Mouse (Mus musculus): Measurements from ENCODE around the gene Mas1. TPM values are rescaled to one million over a fixed set of nuclear protein-coding genes. Genes with fewer than 3 reads are reported as not detected.

The Mas1 gene
- total RNA-seq, 2 experiments from 2014 or later, result 1.3 to 1.6 TPM

GRCm38 (mm10) chr17:12832657-12833056 lies 35.3 kb downstream of the Mas1 start:
- DNase-seq (ENCODE audit: low spot score in 2 of 2), result no peak

DNA sequence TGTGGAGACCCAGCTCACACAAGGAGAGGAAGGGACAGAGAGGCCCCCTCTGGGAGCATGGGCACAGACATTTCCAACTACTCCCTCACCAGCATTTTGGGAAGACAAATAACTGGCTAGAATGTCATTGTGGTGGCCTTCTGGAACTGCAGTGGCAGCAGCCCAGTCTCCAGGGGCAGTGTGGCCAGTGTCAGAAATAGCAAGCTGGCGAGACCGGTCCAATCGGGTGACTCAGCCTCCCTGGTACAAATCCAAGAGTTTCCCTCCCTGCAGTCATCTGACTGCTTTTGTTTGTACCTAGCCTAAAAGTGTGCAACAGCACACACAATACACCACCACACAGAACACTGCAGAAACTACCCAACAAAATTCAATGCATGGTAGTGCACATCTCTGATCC lies 35.7 kb downstream of the Mas1 start:
- no peak for DNase-seq (ENCODE audit: low spot score in 2 of 2)

DNA sequence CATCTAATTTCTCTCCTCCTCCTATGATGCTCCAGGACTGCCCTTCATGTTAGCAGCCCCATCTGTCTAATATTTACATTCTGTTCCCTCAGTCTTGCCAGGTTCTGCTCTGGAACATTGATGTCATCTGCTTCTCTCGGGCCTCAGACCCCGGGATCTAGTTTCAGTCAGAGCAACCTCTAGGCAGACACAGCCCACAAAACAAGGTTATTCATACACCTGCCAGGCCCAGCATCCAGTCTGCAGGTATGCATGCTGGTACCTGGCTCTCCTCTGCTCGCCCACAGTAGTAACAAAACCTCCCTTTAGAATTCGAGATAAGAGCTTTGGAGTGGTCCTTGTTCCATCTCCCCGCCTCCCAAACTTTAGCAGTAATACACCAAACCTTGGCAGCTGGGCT lies 37.6 kb downstream of the Mas1 start:
- DNase-seq (ENCODE audit: low spot score in 2 of 2), result no peak

DNA sequence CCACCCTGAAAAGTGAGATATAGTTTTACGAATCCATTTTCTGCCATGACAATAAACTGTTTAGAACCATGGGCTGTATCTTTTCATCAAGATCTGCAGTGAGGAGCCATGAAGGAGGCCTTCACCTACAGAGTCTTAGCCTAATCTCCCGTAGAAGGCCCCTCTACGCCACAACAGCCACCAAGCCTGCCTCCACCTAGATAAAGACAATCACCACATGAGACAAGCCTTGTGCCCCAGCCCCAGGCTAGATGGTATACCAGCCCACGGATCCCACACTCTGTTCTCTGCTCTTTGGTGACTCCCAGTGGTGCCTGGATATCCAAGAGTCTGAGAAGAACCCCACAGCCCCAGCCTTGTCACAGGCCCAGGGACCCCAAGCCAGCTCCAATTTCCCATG lies 52.1 kb downstream of the Mas1 start:
- no peak for DNase-seq (ENCODE audit: low spot score in 2 of 2)

DNA sequence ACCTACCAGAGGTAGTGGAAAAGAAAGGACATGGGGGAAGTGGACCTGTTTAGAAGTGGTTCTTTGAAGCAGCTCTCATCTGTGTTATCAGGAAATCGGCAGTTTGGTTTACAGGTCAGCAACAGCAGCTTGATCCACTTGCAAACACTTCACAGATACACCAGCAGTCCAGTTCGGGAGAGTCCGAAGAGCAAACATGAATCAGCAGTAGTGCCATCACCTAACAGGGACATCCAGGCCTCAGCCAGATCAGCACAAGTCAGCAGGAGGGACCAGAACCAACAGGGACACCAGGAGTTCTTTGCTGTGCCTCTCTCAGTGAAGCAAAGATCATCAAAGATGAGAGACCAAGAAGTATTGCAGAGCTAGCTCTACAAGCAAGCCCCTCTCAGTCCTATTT lies 53.4 kb downstream of the Mas1 start:
- no peak for DNase-seq (ENCODE audit: low spot score in 2 of 2)

DNA sequence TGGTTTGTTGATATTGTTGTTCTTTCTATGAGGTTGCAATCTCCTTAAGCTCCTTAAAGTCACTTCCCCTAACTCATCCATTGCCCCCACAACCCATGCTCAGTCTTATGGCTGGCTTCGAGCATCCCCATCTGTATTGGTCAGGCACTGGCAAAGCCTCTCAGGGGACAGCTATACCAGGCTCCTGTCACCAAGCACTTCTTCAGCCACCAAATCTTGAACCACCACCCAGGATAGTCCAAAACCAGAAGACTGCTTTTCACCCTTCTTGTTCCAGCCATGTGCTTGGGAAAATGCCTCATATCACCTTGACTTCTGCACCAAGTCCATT lies 57.0 kb downstream of the Mas1 start:
- no peak for DNase-seq (ENCODE audit: low spot score in 2 of 2)

- DNase-seq (ENCODE audit: low spot score in 2 of 2), result peak in 1 of 2 experiments; percentile 69
Observed at GRCm38 (mm10) chr17:12810103-12810972, 57.6 kb downstream of the Mas1 start.

- DNase-seq (ENCODE audit: low spot score in 2 of 2), result no peak
Observed at GRCm38 (mm10) chr17:12808851-12809250, 59.1 kb downstream of the Mas1 start.

DNA sequence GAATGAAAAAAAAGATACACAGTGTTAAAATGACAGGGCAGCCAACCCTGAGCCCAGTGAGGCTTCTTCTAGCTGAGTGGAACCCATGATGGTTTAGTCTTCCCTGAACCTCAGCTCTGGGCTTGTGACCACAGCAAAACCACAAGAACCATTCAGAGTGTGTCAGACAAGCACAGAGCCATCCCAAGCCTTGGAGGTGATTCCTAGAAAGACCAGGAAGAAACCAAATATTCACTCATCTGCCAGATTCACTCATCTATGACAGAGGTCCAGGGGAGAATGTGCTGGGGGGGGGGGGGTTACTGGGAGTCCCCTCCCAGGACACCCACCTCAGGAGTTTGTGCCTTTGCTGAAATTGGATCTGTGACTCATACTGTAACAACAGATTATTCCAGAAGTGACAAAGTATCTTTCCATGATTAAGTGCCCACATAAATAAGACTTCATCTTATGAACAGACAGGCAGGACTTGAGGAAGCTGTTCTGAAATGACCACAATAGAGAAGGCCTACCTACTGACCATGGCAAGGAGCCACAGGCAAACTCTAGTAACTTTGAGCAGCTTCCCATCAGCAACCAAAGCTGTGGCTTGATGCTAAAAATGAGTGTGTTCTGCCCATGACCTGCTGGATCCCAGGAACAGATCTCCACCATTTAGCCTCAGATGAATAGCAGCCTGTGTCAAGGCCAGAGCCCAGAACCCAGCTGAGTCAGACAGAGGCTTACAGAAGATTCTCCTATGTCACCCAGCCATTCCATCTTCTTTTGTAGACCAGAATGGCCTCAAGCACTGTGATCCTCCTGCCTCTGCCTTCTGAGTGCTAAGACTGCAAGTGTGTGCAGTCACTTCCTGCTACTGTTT lies 63.1 kb downstream of the Mas1 start:
- DNase-seq (ENCODE audit: low spot score in 2 of 2), result no peak

- no peak for DNase-seq (ENCODE audit: low spot score in 2 of 2)
Observed at GRCm38 (mm10) chr17:12801861-12802540, 65.9 kb downstream of the Mas1 start.

GRCm38 (mm10) chr17:12799368-12800275 lies 68.3 kb downstream of the Mas1 start:
- no peak for DNase-seq (ENCODE audit: low spot score in 2 of 2)

- DNase-seq (ENCODE audit: low spot score in 2 of 2), result no peak
Observed at GRCm38 (mm10) chr17:12798571-12798970, 69.4 kb downstream of the Mas1 start.

DNA sequence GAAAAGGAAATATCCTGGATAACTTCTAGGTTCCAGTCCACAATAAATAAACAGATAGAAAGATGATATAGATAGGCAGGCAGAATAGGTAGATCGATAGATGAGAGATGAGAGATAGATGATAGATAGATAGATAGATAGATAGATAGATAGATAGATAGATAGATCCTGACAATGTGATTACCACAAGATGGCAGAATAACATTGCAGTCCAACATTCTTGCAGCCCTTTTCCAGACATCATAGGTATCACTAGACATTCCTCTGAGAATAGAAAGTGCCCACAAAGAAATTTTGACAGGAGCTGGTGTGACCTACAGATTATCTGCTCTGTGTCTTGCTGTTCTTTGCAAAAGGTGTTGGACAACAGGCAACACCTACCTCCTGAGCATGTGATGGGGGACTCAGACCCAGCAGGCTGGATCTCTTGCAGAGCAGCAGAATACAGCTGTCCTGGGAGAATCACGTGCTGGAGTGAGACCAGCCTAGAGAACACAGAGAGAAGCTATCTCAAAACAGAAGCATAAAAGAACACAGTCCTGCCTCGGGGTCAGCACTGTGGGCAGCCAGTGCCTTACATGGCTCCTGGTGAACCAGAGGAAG lies 70.4 kb downstream of the Mas1 start:
- no peak for DNase-seq (ENCODE audit: low spot score in 2 of 2)

- no peak for DNase-seq (ENCODE audit: low spot score in 2 of 2)
Observed at GRCm38 (mm10) chr17:12796633-12797032, 71.3 kb downstream of the Mas1 start.

DNA sequence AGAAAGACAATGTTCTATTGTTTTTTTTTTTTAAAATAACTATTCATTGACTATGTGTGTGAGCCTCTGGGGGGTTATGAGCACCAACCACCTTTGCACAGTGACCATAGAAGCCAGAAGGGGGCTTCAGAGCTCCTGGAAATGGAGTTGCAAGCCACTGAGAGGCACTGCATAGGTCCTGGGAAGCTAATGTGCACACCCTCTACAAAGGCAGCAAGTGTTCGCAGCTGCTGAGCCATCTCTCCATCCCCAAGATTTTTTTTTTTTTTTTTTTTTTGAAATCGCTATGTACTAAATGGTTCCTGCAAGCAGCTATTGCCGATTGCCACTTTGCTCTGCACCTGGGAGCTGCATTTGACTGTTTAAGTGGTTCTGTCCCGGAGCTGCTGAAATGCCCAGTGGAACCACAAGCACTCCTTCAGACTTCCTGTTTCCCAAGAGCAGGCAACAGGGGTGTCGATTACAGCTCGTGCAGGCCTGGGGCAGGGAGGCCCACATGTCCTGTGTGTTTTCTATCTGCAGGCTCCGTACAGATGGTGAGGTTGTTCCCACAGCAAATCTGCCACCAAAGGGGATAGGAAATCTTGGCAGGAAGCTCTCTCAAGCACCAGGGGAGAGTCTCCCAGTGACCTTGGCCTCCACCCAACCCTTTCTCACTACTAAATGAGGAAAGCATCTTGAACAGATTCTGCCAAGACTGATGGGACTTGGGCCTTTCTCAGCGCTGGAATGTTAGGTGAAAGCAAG lies 74.1 kb downstream of the Mas1 start:
- peak; percentile 64 to 83 for DNase-seq (ENCODE audit: low spot score in 2 of 2)

GRCm38 (mm10) chr17:12792422-12793206 lies 75.3 kb downstream of the Mas1 start:
- DNase-seq (ENCODE audit: low spot score in 2 of 2), result peak in 1 of 2 experiments; percentile 70

DNA sequence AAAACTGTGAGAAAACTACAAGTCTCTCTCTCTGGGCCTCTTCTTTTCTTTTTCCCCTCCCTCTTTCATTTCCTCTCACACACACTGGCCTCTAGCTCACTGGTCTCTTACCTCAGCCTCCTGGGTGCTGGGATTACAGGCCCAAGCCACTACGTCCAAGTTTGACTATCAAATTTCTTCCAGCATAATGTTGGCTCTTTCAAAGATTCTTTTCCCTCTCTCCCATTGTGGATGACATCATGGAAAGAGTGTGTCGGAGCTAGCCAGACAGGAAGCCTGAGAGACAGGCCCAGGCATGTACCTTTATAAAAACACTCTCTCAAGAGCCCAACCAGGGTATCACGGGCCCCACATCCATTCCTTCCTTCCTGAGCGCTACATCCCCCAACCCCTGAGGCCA lies 76.5 kb downstream of the Mas1 start:
- peak in 1 of 2 experiments; percentile 33 for DNase-seq (ENCODE audit: low spot score in 2 of 2)

DNA sequence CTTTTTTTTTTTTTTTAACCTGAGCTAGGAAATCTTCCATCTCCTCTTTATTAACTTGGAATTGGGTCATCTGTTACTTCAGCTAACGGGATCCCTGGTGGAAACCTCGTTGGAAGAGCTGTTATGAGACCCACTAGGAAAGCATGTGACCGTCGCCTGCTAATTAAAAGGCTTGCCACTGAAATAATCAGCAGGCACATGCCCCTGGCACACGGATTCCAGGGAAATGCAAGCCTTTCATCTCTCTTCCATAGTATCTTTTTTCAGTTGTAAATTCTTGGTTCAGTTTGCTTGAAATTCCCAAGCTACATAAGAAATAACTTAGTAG lies 76.9 kb downstream of the Mas1 start:
- no peak for DNase-seq (ENCODE audit: low spot score in 2 of 2)
